ENCODE assay signal across 21 mouse cellular contexts in the genomic region with DNA sequence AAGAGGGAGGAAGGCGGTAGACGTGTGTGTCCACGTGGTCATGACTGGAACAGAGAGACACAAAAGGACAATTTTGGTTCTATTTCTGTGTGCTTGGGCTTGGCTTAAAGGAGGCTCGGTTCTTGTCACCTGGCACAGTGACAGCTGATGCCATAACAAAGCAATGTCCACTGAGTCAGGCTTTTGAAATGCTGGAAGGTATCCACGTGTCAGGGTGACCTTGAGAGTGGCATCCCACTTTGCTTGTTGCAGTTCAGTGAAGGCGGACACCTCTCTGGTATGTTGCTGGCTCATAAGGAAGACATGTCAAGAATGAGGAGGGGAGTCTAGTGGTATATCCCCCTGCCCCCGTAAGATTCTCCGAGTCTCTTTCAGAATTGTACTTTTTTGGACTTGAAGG.
DNase-seq lines count a peak whose midpoint lies in the region; ATAC-seq and TF ChIP-seq lines count a peak whose summit lies in the region.
"Had no signal": no experiment of that assay in that cellular context is flagged by ENCODE, and none has a peak within 500 bp of the region (broad histone marks: within the 10 kb centered on the region; RNA-seq: fewer than 3 reads in every experiment).

No protein-coding gene starts in this region.

- H3K9me3 ChIP-seq in heart, embryonic 15.5 days (replicated peaks) = no peaks in the 10 kb centered on the region
- H3K9me3 ChIP-seq: embryonic facial prominence, embryonic 13.5 days; limb, embryonic 15.5 days had no signal

- H3K36me3 ChIP-seq in heart, embryonic 15.5 days = no peaks in the 10 kb centered on the region
- no peaks in the 10 kb centered on the region for H3K36me3 ChIP-seq in C2C12 (ENCODE audit: control insufficient read depth, insufficient read depth)
- H3K36me3 ChIP-seq: embryonic facial prominence, embryonic 13.5 days; intestine, embryonic 15.5 days; limb, embryonic 15.5 days had no signal

- H3K79me2 ChIP-seq in C2C12 (ENCODE audit: control insufficient read depth, insufficient read depth) = no peaks in the 10 kb centered on the region

- WGBS in heart, embryonic 15.5 days = 35% methylated on average over 8 of the region's 8 CpGs

- peaks cover 16% of the 10 kb centered on the region for H3K4me1 ChIP-seq in heart, embryonic 15.5 days (replicated peaks)
- H3K4me1 ChIP-seq: embryonic facial prominence, embryonic 13.5 days; intestine, embryonic 15.5 days; limb, embryonic 15.5 days had no signal

- POLR2A ChIA-PET in Patski (lab: Charles Lee) = no interaction called here

- TF ChIP-seq CTCF in C2C12 (IDR thresholded peaks at IDR 0.05; ENCODE audit: control insufficient read depth, insufficient read depth, insufficient read length) (no peak), Patski (IDR thresholded peaks at IDR 0.05) (no peak)

- H3K4me2 ChIP-seq in heart, embryonic 15.5 days = 0 out of 2 replicates have a peak overlapping the region, but pooled peaks have one; percentile 19
- H3K4me2 ChIP-seq: embryonic facial prominence, embryonic 13.5 days; hindbrain, embryonic 14.5 days; intestine, embryonic 15.5 days; limb, embryonic 15.5 days had no signal

- no peak overlapping the region for H3ac ChIP-seq in C2C12 (ENCODE audit: control insufficient read depth, insufficient read length, low read depth)

- ATAC-seq in heart, embryonic 15.5 days (replicated peaks; ENCODE audit: insufficient number of reproducible peaks, insufficient read depth, low FRiP score, low read depth) = peak; percentile 58; the same call in 1 of the 2 replicates
- peak; percentile 44 for ATAC-seq in Patski
- ATAC-seq: forebrain, postnatal 0 days; intestine, embryonic 15.5 days had no signal

- intact Hi-C loops in heart, postnatal 10 days (cut with DNase I) = no loop called here

- no peaks in the 10 kb centered on the region for H3K79me3 ChIP-seq in C2C12 (ENCODE audit: low read depth)

- no peak overlapping the region for H3K4me3 ChIP-seq in heart, embryonic 15.5 days
- H3K4me3 ChIP-seq in C2C12 (ENCODE audit: insufficient read depth, poor library complexity, severe bottlenecking) = no peak overlapping the region
- H3K4me3 ChIP-seq: embryonic facial prominence, embryonic 13.5 days; gastrocnemius, adult 2 months; intestine, embryonic 15.5 days; limb, embryonic 15.5 days had no signal

- no peak for DNase-seq in heart, adult 8-10 months (ENCODE audit: low spot score)
- peak; percentile 39 for DNase-seq in Patski (ENCODE audit: low read depth, low spot score)
- peak; percentile 36 to 38 for DNase-seq in heart, postnatal 10 days
- DNase-seq in cerebellum, adult 11 months = no peak
- no peak for DNase-seq in layer of hippocampus, adult 8-10 months (ENCODE audit: low spot score in 2 of 2)
- DNase-seq: cerebellum, adult 9-10 months; forebrain, postnatal 0 days; gastrocnemius, adult 2 months; kidney, postnatal 10 days; layer of hippocampus, adult 9-11 months; lung, postnatal 10 days; midbrain, embryonic 14.5 days; right cerebral cortex, adult 18-20 months; spleen, adult 18-20 months; thymus, adult 18-20 months had no signal

- H3K9ac ChIP-seq in heart, embryonic 15.5 days = no peak overlapping the region
- H3K9ac ChIP-seq: embryonic facial prominence, embryonic 13.5 days; forebrain, postnatal 0 days; hindbrain, embryonic 14.5 days; intestine, embryonic 15.5 days; limb, embryonic 15.5 days had no signal

- H3K27ac ChIP-seq in heart, embryonic 15.5 days = peak overlapping the region; percentile 35
- H3K27ac ChIP-seq: embryonic facial prominence, embryonic 13.5 days; gastrocnemius, adult 2 months; hindbrain, embryonic 14.5 days; intestine, embryonic 15.5 days; limb, embryonic 15.5 days had no signal

- CTCF ChIA-PET in Patski (lab: Charles Lee) = interaction anchor here (0.7 to 1.3 kb wide), 4 partner anchors 9 to 26 kb away, joined by 3 to 4 read pairs (median 3); no protein-coding TSS in a partner anchor

- in situ Hi-C loops in Patski (cut with MboI; ENCODE audit: low pct_unique_long_range_greater_than_20kb) = no loop called here

- H3K27me3 ChIP-seq in heart, embryonic 15.5 days = no peaks in the 10 kb centered on the region
- no peaks in the 10 kb centered on the region for H3K27me3 ChIP-seq in C2C12 (ENCODE audit: control insufficient read depth, insufficient read depth, insufficient read length)
- H3K27me3 ChIP-seq in Patski = no peaks in the 10 kb centered on the region
- H3K27me3 ChIP-seq: embryonic facial prominence, embryonic 13.5 days; intestine, embryonic 15.5 days; limb, embryonic 15.5 days had no signal

TF ChIP-seq in C2C12, 6 proteins besides CTCF, POLR2A, EP300 and RAD21:
- TF ChIP-seq USF1 (IDR thresholded peaks at IDR 0.05; ENCODE audit: low read depth) (peak; percentile 13), MYOG (IDR thresholded peaks at IDR 0.05; ENCODE audit: control insufficient read depth, extremely low read depth, insufficient read length) (no peak)

Comparison
In these comparisons a context has a peak if more than half of its experiments do, and no peak if none do; other contexts are left out.
1. DNase-seq: peak in Patski (single experiment) and heart, postnatal 10 days (2 of 2); none in heart, adult 8-10 months (single experiment), cerebellum, adult 11 months (single experiment) and layer of hippocampus, adult 8-10 months (0 of 2).